Mouse (Mus musculus): ENCODE data around the gene Mrpl27.

DNA sequence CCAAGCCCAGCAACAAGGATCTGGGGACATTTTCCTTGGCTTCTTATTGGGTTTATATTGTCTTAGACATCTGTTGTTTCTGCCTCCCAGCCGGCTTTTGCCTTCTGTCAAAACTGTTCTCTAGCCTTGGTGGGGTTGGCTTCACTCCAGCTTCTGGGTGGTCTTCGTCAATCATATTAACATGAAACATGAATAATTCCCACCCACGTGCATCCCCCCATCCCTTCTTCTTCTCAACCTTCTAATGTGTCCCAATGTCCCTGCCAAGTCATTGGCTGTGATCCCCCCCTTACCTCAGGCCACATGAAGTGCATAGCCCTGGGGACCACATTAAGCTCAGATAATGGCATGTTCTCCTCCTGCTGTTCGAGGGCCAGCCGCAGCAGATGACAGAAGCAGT lies 50.9 kb downstream of the Mrpl27 start, which contains the start of gene Gm11541:
- TF ChIP-seq CTCF (IDR thresholded peaks at IDR 0.05; ENCODE audit: low read depth): no peak
- no peak for TF ChIP-seq EP300 (IDR thresholded peaks at IDR 0.05; ENCODE audit: low read depth)
